Mouse (Mus musculus) urinary bladder, postnatal 25 days (tissue): ENCODE results near the gene Bnc1.
A peak's percentile ranks its signal among the peaks of the same experiment; 100 is the strongest.

Experiments
- DNase-seq: peaks from one replicate; pipeline ENCODE4 v3.0.0; 2022; ENCODE audit warnings: low spot score

Gene Bnc1

DNA sequence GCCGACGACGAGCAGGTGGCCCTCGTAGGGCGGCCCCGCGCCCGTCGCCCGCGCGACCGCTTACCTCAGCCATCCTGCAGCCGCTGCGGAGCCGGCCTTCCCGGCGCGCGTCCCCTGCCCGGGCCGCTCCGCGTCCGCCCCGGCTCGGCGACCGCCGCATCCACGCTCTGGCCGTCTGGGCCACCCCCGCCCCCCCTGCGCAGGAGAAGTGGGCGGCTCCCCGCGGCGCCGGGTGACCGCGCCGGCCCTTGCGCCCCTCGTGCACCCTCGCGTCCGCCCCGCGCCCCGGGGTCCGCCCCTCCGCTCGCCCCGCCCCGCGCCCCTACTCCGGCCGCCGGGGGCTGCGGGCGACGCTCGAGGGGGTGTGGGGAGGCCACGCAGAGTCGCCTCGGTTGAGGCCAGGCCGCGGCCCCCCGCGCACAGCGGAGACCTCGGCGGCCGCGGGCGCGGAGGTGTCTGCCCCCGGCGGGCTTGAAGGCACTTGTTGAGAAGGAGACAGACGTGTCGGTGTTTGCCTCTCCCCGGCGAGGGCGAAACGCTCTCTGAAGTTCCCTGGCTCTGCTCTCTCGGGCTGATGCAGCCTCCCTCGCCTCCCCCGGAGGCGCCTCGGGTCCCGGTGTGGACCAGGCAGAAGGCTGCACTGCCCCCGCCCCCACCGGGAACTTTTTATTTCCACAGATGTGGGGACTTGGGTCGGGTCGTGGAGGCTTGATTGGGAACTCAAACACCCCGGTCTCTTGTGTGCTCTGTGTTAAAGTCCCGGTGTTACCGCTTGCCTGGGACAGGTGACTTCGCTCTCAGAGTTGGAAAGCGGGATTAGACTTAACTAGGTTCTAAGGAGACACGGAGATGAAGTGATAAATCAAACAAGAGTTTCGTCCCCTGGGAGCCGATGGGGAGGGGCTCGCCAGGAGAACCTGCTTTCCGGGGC, at the start of gene Bnc1:
Gene Bnc1, minus strand, starts transcription at position 162 of the 931 bp plus-strand sequence.
- DNase-seq = peak; percentile 28

- no peak for DNase-seq
These were observed 41.3 kb upstream of the Bnc1 start for GRCm38 (mm10) chr7:82033347-82033746.

GRCm38 (mm10) chr7:82029666-82030065, 37.6 kb upstream of the Bnc1 start:
- no peak for DNase-seq

GRCm38 (mm10) chr7:82025802-82026201, 33.7 kb upstream of the Bnc1 start:
- no peak for DNase-seq

- no peak for DNase-seq
These were observed 31.6 kb upstream of the Bnc1 start for GRCm38 (mm10) chr7:82023676-82024075.

- DNase-seq = no peak
These were observed 30.3 kb upstream of the Bnc1 start for GRCm38 (mm10) chr7:82022404-82022803.

- DNase-seq = no peak
These were observed 25.9 kb upstream of the Bnc1 start for GRCm38 (mm10) chr7:82018031-82018430.

GRCm38 (mm10) chr7:82016751-82017710, 24.9 kb upstream of the Bnc1 start:
- no peak for DNase-seq

- DNase-seq = no peak
These were observed 20.4 kb upstream of the Bnc1 start for GRCm38 (mm10) chr7:82012472-82012871.

GRCm38 (mm10) chr7:82011534-82012401, 19.7 kb upstream of the Bnc1 start:
- DNase-seq = no peak

- no peak for DNase-seq
These were observed 15.1 kb upstream of the Bnc1 start for GRCm38 (mm10) chr7:82007151-82007550.

GRCm38 (mm10) chr7:82004228-82004627, 12.1 kb upstream of the Bnc1 start:
- no peak for DNase-seq

GRCm38 (mm10) chr7:81999816-82000215, 7.7 kb upstream of the Bnc1 start:
- DNase-seq = no peak

GRCm38 (mm10) chr7:81999372-81999771, 7.3 kb upstream of the Bnc1 start:
- no peak for DNase-seq

DNA sequence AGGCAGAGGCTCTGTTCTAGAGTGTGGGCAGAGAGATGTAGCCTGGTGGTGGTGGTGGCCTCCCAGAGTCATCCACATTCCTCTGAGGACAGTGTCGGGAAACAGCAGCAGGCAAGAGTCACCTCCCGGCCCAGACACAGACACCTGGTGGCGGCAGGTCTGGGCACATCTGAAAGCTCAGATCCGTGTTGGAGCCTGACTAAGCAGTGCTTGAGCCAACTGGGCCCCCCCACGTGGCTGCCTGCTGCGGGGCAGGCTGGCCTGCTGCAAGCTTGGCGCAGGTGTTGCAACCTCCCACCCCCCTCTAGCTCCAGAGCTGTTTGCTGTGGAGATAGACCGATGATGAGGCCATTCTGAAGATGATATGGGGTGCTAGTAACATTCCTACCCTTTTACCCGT, 3.9 kb upstream of the Bnc1 start:
- peak; percentile 42 for DNase-seq

DNA sequence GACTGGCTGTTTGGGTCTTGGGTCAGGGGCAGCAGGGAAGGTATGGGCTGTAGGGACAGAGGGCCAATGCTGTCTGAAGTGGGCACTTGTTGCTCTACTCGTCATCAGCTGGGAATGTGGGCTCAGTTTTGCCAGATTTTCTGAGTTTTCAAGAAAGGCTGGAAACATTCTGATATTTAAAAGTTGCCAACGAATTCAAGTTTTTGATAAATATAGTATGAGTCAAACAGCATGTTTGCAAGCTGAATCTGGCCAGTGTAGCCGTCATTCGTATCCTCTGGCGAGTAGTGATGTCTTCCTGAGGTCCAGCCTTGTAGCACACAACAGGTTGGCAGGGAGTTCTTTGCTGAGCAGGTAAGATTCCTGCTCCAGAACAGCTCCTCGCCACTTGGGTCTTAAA, 3.0 kb upstream of the Bnc1 start:
- no peak for DNase-seq

- no peak for DNase-seq
These were observed 1.0 kb upstream of the Bnc1 start for GRCm38 (mm10) chr7:81993140-81993539.

DNA sequence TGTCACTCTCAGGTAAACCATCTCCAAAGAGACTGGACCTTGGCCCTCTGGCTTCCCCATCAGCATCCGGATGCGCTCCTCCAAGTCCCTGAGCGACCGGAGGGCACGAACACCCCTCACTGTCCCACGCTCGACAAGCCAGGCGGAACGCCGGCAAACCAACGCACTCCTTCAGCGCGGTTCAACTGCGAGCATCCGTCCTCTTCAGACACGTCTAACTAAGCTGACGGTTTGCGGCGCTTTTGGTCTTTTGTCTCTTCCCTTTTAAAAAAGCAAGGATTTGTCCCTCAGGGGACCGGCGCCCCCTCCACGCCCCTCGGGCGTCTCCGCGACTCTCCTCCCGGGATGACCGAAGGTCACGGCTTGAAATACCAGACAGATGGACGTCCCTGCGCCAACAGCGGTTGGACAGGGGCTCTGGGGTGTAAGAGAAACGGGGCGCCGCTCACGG, 456 bp downstream of the Bnc1 start:
- DNase-seq = no peak

- no peak for DNase-seq
These were observed 976 bp downstream of the Bnc1 start for GRCm38 (mm10) chr7:81991116-81991515.

DNA sequence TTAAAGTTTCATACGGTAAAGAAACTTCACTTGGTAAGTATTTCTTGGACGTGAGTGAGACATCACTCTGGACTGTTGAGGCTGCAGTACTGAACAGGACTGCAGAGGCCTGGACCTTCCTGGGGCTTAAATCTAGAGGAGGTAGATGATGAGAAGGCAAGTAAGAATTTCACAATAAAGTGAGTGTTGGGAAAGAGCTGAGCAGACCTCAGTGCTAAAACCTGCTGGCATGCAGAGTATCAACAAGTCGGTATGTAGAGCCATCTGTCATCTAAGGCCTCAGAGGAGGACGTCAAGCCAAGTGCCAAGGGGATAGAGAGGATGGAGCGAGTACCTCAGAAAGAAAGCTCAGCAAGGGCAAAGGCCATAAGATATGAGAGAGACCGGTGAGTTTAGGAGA, 8.4 kb downstream of the Bnc1 start:
- no peak for DNase-seq

DNA sequence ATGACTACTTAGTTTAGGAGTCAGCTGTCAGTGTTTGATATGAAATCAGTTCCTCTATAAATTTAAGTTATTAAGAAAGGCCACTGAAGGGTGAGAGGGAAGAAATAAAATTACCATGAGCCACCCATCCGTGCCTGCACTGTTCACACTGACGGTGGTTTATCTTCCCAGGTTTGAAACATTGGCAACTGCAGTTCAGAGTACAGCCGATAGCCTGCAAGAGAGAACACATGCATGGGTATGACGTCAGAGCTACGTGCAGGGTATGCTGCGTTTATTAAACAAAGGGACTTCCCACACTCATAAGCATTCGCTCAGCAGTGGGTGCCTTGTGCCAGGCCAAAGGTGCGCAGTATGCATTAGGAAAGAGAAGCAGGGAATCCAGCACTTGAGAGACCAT, 13.8 kb downstream of the Bnc1 start:
- no peak for DNase-seq

GRCm38 (mm10) chr7:81974616-81975015, 17.5 kb downstream of the Bnc1 start:
- no peak for DNase-seq
